Mouse (Mus musculus) embryonic fibroblast, embryonic 13.5 days (primary cell): Measurements from ENCODE around the gene Khdc4.

ENCODE experiments used
- CTCF ChIP-seq: IDR thresholded peaks from 2 replicates; pipeline ENCODE4 v1.5.1; 2011; ENCODE audit warnings: mild to moderate bottlenecking, control low read depth, low read length, moderate library complexity, borderline replicate concordance; ENCODE audit not compliant: insufficient read depth
- POLR2A ChIP-seq: IDR thresholded peaks from 2 replicates; pipeline ENCODE4 v1.6.1; 2011; ENCODE audit warnings: low read depth, mild to moderate bottlenecking, control low read depth, low read length, moderate library complexity

DNA sequence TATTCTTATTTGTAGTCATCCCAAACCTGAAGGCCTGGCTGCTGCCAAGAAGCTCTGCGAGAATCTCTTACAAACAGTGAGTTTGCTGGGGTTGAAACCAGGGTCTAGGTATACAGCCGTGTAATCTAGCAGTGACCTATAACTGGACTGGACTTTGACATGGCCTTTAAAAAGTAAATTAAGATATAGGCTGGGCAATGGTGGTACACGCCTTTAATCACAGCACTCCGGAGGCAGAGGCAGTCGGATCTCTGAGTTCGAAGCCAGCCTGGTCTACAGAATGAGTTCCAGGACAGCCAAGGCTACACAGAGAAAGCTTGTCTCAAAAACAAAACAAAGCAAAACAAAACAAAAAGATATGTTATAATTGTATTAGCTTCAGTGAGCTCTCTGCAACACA, 13.2 kb downstream of the Khdc4 start:
- no peak for TF ChIP-seq CTCF
- TF ChIP-seq POLR2A, result no peak
